Mouse (Mus musculus) urinary bladder, postnatal 25 days (tissue): ENCODE results near the gene Tor3a.

Source experiments
- DNase-seq: peaks from one replicate; pipeline ENCODE4 v3.0.0; 2022; ENCODE audit warnings: low spot score

Tor3a gene

DNA sequence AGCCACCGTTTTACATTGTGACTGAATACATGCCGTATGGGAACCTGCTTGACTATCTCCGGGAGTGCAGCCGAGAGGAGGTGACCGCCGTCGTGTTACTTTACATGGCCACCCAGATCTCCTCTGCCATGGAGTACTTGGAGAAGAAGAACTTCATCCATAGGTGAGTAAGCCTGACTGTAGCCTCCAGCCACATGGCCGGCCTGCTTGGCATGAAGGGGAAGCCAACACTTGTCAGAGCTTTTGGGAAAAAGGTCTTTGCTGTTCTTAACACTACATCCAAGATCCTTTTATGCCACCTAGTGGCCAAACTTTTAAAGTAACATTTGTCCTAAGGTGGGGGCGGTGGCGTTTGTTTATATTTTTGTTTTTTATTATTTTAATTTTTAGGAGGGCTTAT lies 41.1 kb downstream of the Tor3a start:
- DNase-seq, result no peak

- no peak for DNase-seq
These were observed 43.2 kb downstream of the Tor3a start for GRCm38 (mm10) chr1:156630965-156631364.

DNA sequence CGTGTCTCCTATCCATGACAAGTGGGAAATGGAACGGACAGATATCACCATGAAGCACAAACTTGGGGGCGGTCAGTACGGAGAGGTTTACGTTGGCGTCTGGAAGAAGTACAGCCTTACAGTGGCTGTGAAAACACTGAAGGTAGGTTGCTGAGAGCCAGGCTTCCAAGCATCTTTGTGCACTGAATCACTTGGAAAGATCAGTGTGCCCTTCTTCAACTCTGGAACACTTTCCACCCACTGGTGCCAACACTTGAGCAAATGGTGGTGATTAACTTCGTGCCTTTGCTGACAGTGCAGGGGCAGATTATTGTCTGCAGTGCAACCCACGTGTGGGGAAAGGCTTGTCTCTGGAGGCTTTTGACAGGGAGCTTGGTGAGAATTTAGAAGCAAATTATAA lies 44.2 kb downstream of the Tor3a start:
- no peak for DNase-seq

GRCm38 (mm10) chr1:156626729-156627128 lies 47.4 kb downstream of the Tor3a start:
- no peak for DNase-seq

DNA sequence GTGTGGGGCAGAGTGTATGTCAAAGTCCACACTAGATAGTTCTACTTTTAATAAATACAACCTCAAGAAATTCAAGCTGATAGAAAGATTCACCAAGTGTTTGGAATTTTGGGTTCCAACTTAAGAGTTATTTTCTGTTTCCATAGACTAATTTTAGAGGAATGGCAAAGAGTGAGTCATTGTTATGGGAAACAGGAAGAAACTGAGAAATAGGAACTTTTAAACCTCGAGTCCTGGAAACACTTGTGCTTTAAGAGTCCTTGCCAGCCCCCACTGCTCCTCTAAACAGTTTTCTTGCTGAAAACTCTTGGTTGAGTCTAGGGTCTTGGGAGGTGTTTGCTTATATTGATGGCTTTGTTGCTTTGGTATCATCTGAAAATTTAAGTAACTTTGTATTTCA lies 49.9 kb downstream of the Tor3a start:
- DNase-seq, result no peak

DNA sequence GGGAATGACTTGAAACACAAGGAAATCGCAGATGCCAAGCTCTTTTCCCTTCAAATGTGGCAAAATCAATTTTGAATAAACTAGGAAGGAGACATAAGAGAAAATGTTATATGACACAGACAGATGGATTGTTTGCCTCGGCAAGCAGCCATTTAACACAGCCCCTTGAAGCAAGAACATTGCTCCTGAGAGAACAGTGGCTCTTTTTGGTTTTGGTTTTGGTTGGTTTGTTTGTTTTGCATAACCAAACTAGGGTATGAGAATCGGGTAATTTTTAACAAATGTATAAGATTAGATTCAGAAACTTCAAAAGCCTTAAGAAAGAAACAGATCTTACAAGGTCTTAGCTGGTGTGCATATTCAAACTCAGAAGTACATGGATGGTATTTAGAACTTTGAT lies 53.2 kb downstream of the Tor3a start:
- DNase-seq, result no peak

GRCm38 (mm10) chr1:156620292-156620909 lies 53.8 kb downstream of the Tor3a start:
- no peak for DNase-seq

DNA sequence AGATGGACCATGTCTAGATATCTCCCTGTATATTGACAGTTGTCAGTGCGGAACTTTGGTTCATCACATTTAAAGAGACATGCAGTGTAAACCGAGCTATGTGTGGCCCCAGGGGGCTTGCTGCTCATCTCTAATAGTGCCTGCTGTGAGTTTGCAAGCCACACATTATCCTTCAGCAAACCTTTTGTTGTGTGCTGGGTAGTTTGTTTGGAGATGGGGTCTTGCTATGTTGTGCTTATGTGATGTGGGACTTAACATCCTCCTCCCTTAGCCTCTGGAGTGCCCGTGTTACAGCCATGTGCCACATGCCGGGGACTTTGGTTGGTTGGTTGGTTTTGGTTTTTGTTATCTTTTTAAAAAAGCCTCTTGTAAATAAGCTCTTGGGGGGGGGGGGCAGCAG lies 56.3 kb downstream of the Tor3a start:
- no peak for DNase-seq

DNA sequence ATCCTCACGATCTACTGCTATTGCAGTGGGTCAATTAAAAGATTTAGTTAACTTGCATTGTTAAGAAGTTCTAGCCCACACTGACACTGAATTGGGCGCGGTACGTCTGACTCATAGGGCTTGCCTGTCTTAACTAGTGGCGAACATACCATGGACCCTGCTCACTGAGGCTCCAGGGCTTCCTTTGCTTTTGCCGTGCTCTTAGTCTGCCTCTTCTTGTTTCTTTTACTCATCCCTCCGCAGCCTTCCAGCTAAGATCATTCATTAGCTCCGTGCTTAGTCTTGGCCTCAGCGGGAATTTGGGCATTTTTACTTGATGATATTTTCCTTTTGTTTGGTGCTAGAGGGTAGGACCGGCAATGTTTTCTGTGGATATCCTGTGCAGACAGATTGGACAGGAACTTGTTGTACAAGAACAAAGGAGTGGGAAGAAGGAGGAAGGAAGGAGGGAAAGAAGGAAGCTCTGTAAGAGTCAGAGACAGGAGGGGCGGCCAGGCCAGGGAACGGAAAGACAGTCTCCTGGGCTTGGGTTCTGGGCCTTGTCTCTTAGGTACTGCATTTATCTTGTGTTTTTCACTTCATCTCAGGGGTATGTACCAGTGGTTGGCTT lies 57.1 kb downstream of the Tor3a start:
- DNase-seq, result peak; percentile 29

GRCm38 (mm10) chr1:156615381-156616133 lies 58.6 kb downstream of the Tor3a start:
- peak; percentile 65 for DNase-seq

- DNase-seq, result no peak
These were observed 59.4 kb downstream of the Tor3a start for GRCm38 (mm10) chr1:156614710-156615109.

- DNase-seq, result no peak
These were observed 60.2 kb downstream of the Tor3a start for GRCm38 (mm10) chr1:156613855-156614530.

DNA sequence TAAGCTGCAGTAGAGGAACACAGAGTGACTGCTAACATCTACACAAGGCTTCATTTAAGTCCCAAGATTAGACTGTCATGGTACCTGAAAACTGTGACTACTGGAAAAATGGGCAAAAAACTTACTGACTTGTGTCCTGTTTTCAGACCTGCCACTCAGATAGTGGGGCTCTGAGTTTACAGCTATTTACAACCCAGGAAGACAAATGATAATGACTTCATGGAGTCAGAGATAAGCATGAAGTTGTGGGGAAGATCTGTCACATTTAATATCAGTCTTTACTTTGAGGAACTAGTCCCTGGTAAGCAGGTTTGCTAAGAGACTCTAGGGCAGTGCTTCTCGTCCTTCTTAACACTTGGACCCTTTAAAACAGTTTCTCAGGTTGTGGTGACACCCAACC lies 63.9 kb downstream of the Tor3a start:
- DNase-seq, result no peak

GRCm38 (mm10) chr1:156608496-156608895 lies 65.7 kb downstream of the Tor3a start:
- DNase-seq, result no peak

DNA sequence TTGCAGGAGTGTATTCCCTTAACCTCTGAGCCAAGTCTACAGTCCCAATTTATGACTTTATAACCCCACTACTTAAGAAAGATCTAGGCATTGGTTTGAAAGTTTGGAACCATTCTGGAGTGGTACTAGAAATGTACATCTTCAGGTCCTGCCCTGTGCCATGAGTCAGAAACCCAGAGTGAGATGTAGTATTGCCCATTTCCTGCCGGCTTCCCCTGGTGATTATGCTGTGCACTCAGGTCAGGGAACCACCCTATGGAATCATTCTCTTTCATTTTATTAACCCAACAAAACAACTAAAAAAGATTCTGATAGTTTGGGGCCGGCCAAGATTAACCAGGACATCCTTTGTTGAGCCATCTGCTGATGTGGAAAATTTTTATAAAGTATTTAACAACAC lies 68.2 kb downstream of the Tor3a start:
- DNase-seq, result no peak

- no peak for DNase-seq
These were observed 68.9 kb downstream of the Tor3a start for GRCm38 (mm10) chr1:156605094-156605866.
